Mouse (Mus musculus) heart, postnatal 0 days (tissue): Measurements from ENCODE around the gene RPS10-NUDT3.

Experiments
- CTCF ChIP-seq: IDR thresholded peaks from 2 replicates; pipeline ENCODE4 v1.5.1; 2016; ENCODE audit warnings: antibody characterized with exemption, control low read depth, low read depth
- EP300 ChIP-seq: IDR thresholded peaks from 2 replicates; pipeline ENCODE4 v1.6.1; 2016; ENCODE audit warnings: antibody characterized with exemption, low read depth

GRCm38 (mm10) chr17:27580392-27581068 lies 54.5 kb downstream of the RPS10-NUDT3 start:
- TF ChIP-seq EP300 (no peak), CTCF (no peak)
